Mouse (Mus musculus) megakaryocyte, embryonic 14.5 days (primary cell): ENCODE measurements at regions not wholly inside any gene's neighbourhood (a gene's known extent, or its start where the extent isn't known, plus 50 kb on each side); places are given as distances from the start of the nearest gene placed in this dataset.

Experiments used
- H3K27me3 ChIP-seq: replicated peaks from 2 replicates; pipeline ENCODE3; 2012; ENCODE audit warnings: inconsistent platforms
- H3K36me3 ChIP-seq: replicated peaks from 2 replicates; pipeline ENCODE3; 2012; ENCODE audit warnings: low read length, inconsistent platforms, mixed read lengths
- H3K4me1 ChIP-seq: 2 replicates; pipeline ENCODE4 v1.6.1; 2012; ENCODE audit warnings: inconsistent platforms
- H3K4me3 ChIP-seq: replicated peaks from 2 replicates; pipeline ENCODE3; 2012; ENCODE audit warnings: moderate library complexity, mild to moderate bottlenecking, inconsistent platforms
- H3K9me3 ChIP-seq: 2 replicates; pipeline ENCODE4 v1.6.1; 2012; ENCODE audit warnings: inconsistent platforms
- FLI1 ChIP-seq: IDR thresholded peaks from 2 replicates; pipeline ENCODE4 v1.6.1; 2012; ENCODE audit warnings: low read length, inconsistent platforms, mixed read lengths
- GATA1 ChIP-seq: IDR thresholded peaks from 3 replicates; pipeline ENCODE4 v1.6.1; 2012; ENCODE audit warnings: mixed read lengths, low read length, inconsistent platforms, borderline replicate concordance

DNA sequence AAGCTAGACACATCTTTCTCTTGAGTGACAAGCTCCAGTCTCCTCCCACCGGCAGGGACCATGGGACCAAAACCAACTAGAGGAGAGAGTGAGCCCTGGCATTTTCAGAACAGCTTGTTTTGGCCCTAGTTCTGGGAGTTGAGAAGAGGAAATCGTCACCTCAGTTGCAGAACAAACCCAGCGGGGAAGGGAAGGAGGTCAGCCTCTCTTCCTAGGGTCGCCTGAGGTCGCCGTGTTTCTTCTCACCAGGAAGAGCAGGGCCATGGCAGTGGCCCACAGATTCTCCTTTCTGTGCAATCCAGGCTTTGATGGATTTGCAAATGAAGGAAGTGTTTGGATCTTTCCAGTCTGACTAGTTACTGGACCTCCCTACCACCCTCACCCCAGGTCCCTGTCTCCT, 49.8 kb upstream of the Kcnj15 start:
- Histone ChIP-seq H3K4me1 (peaks cover 13% of the 10 kb centered on the region; the same call in 1 of the 2 replicates), H3K27me3 (peaks cover 25% of the 10 kb centered on the region), H3K4me3 (no peak overlapping the region), H3K9me3 (peaks cover 9% of the 10 kb centered on the region), H3K36me3 (peaks cover 4% of the 10 kb centered on the region)
- TF ChIP-seq FLI1 = no peak
- TF ChIP-seq GATA1 = no peak
